In genomic region chr17:47267843-47268242, GRCm38 (mm10) we compare ENCODE assay signal across 14 mouse cellular contexts.
DNase-seq lines count a peak whose midpoint lies in the region; TF ChIP-seq lines count a peak whose summit lies in the region.
"Had no signal": no experiment of that assay in that cellular context is flagged by ENCODE, and none has a peak within 500 bp of the region (broad histone marks: within the 10 kb centered on the region; RNA-seq: fewer than 3 reads in every experiment).

No protein-coding gene starts in this region.

- DNase-seq in kidney, adult 2 months: no peak
- no peak for DNase-seq in kidney, adult 9 months
- no peak for DNase-seq in testis, postnatal 14 days (ENCODE audit: low spot score)
- DNase-seq in c-Kit-positive CD71-positive TER-119-negative erythroid progenitor cells, embryonic 14.5 days (ENCODE audit: low read depth): peak; percentile 5
- no peak for DNase-seq in frontal cortex, adult 2 months (ENCODE audit: extremely low spot score in 1 of 2, low spot score in 1 of 2)
- no peak for DNase-seq in ovary, postnatal 36 days (ENCODE audit: low spot score)
- DNase-seq: cerebellum, adult 9-11 months; gastrocnemius, postnatal 14 days; kidney, postnatal 25 days; thymus, postnatal 25 days had no signal

- H3K27ac ChIP-seq in kidney, adult 2 months (ENCODE audit: insufficient read depth, low read depth, low read length): no peak overlapping the region
- H3K27ac ChIP-seq in testis, adult 2 months (ENCODE audit: control insufficient read depth, insufficient read depth, low read depth, low read length): no peak overlapping the region
- H3K27ac ChIP-seq: embryonic facial prominence, embryonic 13.5 days; forebrain, embryonic 12.5 days; heart, embryonic 15.5 days had no signal

- H3K4me3 ChIP-seq in kidney, adult 2 months (ENCODE audit: insufficient read depth, low read depth, low read length): no peak overlapping the region
- H3K4me3 ChIP-seq in testis, adult 2 months (ENCODE audit: control insufficient read depth, low read depth, low read length): no peak overlapping the region
- H3K4me3 ChIP-seq: embryonic facial prominence, embryonic 13.5 days; forebrain, embryonic 12.5 days; heart, embryonic 15.5 days had no signal

- no peaks in the 10 kb centered on the region; the same call in 1 of the 2 replicates for H3K36me3 ChIP-seq in kidney, adult 2 months (ENCODE audit: control insufficient read depth, insufficient read depth, low read length)
- no peaks in the 10 kb centered on the region for H3K36me3 ChIP-seq in testis, adult 2 months (ENCODE audit: control insufficient read depth, insufficient read depth, low read length)

- 95% methylated on average over 4 of the region's 4 CpGs for WGBS in kidney, adult 2 months

- TF ChIP-seq POLR2A in kidney, adult 2 months (IDR thresholded peaks at IDR 0.05; ENCODE audit: low read depth, low read length): no peak
- no peak for TF ChIP-seq POLR2A in testis, adult 2 months (IDR thresholded peaks at IDR 0.05; ENCODE audit: control insufficient read depth, low read depth, low read length)

- TF ChIP-seq CTCF in kidney, adult 2 months (conservative IDR thresholded peaks at IDR 0.05; ENCODE audit: insufficient read depth, insufficient read length, low read depth, low read length): peak; percentile 28; the same call in 1 of the 2 replicates
- TF ChIP-seq CTCF in testis, adult 2 months (IDR thresholded peaks at IDR 0.05; ENCODE audit: control insufficient read depth, insufficient read depth, insufficient replicate concordance, low read depth, low read length): peak; percentile 88; the same call in 1 of the 2 replicates

- H3K4me1 ChIP-seq in kidney, adult 2 months (ENCODE audit: control insufficient read depth, insufficient read depth, low read length): no peaks in the 10 kb centered on the region
- H3K4me1 ChIP-seq in testis, adult 2 months (ENCODE audit: control insufficient read depth, insufficient read depth, low read length): no peaks in the 10 kb centered on the region
- H3K4me1 ChIP-seq: forebrain, embryonic 12.5 days had no signal

- no peaks in the 10 kb centered on the region for H3K27me3 ChIP-seq in kidney, adult 2 months (replicated peaks; ENCODE audit: control insufficient read depth, insufficient read depth, low read length)
- no peaks in the 10 kb centered on the region for H3K27me3 ChIP-seq in testis, adult 2 months (ENCODE audit: control insufficient read depth, insufficient read depth, low read length)
- H3K27me3 ChIP-seq: embryonic facial prominence, embryonic 13.5 days; forebrain, embryonic 12.5 days; heart, embryonic 15.5 days had no signal
